Mouse (Mus musculus) myocyte (in vitro differentiated cells): ENCODE data around the gene Tubg2.

Source experiments
- CEBPB ChIP-seq: IDR thresholded peaks from 2 replicates; pipeline ENCODE4 v1.6.1; 2011; ENCODE audit warnings: mild to moderate bottlenecking, moderate library complexity; ENCODE audit not compliant: poor library complexity, insufficient read depth, severe bottlenecking
- E2F4 ChIP-seq: IDR thresholded peaks from one replicate; pipeline ENCODE4 v1.6.1; 2011; ENCODE audit warnings: mild to moderate bottlenecking, control low read depth, moderate library complexity; ENCODE audit not compliant: insufficient read depth
- MYOD1 ChIP-seq, 3 experiments: IDR thresholded peaks; one replicate each; pipeline ENCODE4 v1.6.1; 2011; ENCODE audit warnings: control low read depth in 2 of 3, low read depth in 2 of 3, mild to moderate bottlenecking in 2 of 3, moderate library complexity in 1 of 3; ENCODE audit not compliant: insufficient read length in 2 of 3, control insufficient read depth in 1 of 3
- MYOG ChIP-seq, 3 experiments: IDR thresholded peaks; one replicate each; pipeline ENCODE4 v1.6.1; 2011; ENCODE audit warnings: control low read depth in 2 of 3, low read depth in 2 of 3, mild to moderate bottlenecking in 2 of 3; ENCODE audit not compliant: insufficient read length in 2 of 3, control insufficient read depth in 1 of 3, insufficient read depth in 1 of 3
- POLR2A ChIP-seq: IDR thresholded peaks from one replicate; pipeline ENCODE4 v1.6.1; 2011; ENCODE audit warnings: low read depth, mild to moderate bottlenecking, control low read depth, moderate library complexity; ENCODE audit not compliant: insufficient read length
- POLR2AphosphoS2 ChIP-seq: IDR thresholded peaks from one replicate; pipeline ENCODE4 v1.6.1; 2011; ENCODE audit warnings: low read depth, control low read depth; ENCODE audit not compliant: insufficient read length
- REST ChIP-seq: IDR thresholded peaks from one replicate; pipeline ENCODE4 v1.6.1; 2011; ENCODE audit warnings: mild to moderate bottlenecking, control low read depth, moderate library complexity; ENCODE audit not compliant: insufficient read depth, insufficient read length
- TCF12 ChIP-seq: IDR thresholded peaks from one replicate; pipeline ENCODE4 v1.6.1; 2011; ENCODE audit warnings: mild to moderate bottlenecking, control low read depth; ENCODE audit not compliant: poor library complexity, insufficient read depth, severe bottlenecking
- USF1 ChIP-seq: IDR thresholded peaks from one replicate; pipeline ENCODE4 v1.6.1; 2011; ENCODE audit warnings: low read depth, mild to moderate bottlenecking, control low read depth, moderate library complexity

- no peak for TF ChIP-seq CEBPB
- TF ChIP-seq POLR2A = no peak
- no peak for TF ChIP-seq TCF12
- no peak for TF ChIP-seq MYOD1 (IDR thresholded peaks at IDR 0.05; ENCODE audit: control insufficient read depth in 1 of 3, insufficient read length in 2 of 3, low read depth in 2 of 3)
- no peak for TF ChIP-seq POLR2AphosphoS2
- TF ChIP-seq USF1 = no peak
- TF ChIP-seq REST = no peak
- no peak for TF ChIP-seq E2F4
- TF ChIP-seq MYOG (IDR thresholded peaks at IDR 0.05; ENCODE audit: control insufficient read depth in 1 of 3, insufficient read depth in 1 of 3, insufficient read length in 2 of 3, low read depth in 2 of 3) = no peak
Measured at GRCm38 (mm10) chr11:101163476-101164350, 8.0 kb downstream of the Tubg2 start.
